Mouse (Mus musculus) retina, adult 2 months (tissue): ENCODE data around the gene D130052B06Rik.

Experiments used
- DNase-seq: peaks from one replicate; pipeline ENCODE4 v3.0.0-alpha.2; 2012; ENCODE audit warnings: low read depth, low spot score

The D130052B06Rik gene

DNA sequence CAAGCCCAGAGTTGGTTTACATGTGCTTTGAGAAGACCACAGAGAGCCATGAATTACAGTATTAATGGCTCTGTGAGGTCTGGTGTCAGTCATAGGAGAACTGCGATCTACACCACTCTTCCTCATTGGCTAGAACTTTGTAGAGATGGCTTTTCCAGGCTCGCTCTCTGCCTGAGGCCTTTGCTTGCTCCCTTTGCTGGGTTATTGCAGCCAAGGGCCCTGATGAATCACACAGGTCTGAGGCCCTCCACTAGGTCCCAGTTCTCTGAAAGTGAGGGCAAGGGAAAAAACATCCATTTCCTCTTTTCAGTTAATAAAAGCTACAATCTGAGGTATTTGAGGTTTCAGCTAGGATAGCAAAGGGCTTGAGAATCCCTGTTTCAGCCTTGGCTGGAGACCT is 64.5 kb downstream of the D130052B06Rik start:
- no peak for DNase-seq

DNA sequence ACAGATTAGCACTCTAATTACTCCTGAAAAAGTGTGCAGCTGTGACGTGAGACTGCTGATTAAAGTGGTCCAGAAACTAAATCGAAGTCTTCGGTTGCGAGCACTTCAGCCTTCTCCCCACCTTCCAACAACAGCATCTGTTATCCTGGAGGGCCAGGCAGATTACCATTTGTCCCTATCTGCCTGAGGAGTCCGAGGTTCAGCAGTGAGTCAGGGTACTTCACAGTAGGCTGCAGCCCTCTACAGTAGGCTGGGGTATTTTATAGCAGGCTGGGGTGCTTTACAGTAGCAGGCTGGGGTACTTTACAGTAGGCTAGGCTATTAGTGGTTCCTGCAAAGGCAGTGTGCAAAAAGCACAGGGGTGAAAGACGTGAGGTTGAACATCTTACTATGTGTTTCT is 69.3 kb downstream of the D130052B06Rik start:
- no peak for DNase-seq

DNA sequence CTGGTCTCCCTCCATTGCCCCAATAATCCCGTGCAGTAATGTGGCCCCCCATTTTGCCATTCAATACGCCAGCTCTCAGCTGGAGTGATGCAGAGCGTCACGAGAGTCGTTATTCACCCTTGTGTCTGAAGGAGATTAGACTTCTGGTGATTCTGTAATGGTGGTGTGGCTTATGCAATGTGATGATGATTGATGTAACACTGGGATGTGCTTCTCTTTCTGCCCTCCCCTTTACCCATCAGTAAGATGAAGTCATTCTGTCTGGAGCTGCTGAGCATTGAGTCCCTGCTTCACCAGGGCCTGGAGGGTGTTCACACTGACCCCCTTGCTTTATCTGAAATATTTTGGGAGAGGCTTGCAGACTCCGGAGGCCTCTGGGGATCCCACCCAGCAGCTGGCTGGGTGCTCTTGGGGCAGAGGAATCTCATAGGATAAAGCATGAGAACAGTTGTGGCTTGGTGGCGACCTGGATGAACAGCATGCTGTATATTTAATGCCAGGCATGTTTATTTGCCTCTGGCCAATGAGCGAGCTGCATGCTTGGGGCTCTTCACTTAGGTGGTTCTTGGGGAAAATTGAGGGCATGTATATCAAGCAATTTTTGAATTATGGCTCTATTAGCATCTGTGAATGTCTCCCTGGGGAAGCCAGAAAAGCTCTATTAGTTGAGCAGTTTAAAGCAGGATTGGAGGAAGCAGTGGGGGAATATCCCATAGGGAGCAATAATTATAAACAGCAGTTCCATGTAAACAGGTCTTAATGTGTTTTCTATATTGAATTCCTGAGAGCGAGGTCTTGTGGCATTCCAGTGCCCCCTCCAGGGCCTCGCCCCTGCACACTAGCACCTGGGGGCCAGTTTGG is 71.2 kb downstream of the D130052B06Rik start:
- no peak for DNase-seq
